Mouse (Mus musculus): ENCODE data around the gene Arhgef15.
"Not testable (repeated sequence)": the region's sequence is repeated elsewhere in the genome, so short reads cannot be mapped to it uniquely, and the experiment has no call there.

Arhgef15 gene

DNA sequence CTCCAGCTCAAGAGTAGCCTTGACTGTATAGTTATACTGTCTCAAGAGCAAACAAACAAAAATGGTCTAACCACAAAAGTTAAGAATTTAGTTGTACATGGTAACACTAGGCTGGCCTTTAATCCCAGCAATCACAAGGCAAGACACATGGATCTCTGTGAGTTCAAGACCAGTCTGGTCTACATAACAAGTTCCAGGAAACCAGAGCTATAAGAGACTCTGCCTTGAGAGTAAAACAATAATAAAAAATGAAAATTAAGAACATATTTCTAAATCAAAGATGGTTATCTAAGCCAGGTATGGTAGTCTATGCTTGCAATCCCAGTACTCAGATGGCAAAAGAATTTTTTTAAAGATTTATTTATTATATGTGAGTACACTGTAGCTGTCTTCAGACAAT, 7.8 kb upstream of the Arhgef15 start:
- DNase-seq (ENCODE audit: extremely low spot score) = no peak

DNA sequence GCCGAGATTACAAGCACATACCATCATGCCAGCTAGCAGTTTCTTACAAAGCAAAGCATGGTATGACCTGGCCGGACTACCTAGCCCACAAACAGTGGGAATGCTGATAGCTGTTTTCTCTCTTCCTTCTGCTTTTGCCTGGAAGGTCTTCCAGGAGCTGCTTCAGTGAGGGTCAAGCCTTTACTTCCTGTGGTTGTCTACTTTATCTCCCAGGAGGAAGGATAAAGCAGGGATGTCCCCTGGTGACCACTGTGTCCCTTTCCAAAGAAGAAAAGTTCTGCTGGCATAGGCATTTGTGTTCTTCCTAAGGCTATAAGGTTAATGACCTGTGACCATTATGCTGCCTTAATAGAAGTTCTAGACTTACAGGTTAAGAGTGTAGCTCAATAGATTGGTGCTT, 6.1 kb upstream of the Arhgef15 start:
- DNase-seq (ENCODE audit: extremely low spot score) = no peak

DNA sequence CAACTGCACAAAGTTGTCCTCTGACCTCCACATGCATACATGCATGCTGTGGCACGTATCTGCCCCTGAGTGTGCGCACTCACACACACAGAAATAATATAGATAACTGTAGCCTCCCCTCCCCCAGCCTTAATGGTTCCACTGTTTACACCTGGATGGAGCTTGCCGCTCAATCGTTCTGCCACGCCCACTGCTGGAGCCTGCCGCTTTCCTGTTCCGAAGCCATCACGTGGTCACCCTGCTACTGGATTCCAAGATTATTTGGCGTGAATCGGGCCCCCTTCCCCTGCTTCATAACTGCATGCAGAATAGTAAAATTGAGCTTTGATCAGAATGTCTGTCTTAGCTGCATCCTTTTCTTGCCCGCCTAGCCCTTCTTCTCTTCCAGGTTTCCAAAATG, 4.9 kb upstream of the Arhgef15 start:
- not testable (repeated sequence) for DNase-seq (ENCODE audit: extremely low spot score)

DNA sequence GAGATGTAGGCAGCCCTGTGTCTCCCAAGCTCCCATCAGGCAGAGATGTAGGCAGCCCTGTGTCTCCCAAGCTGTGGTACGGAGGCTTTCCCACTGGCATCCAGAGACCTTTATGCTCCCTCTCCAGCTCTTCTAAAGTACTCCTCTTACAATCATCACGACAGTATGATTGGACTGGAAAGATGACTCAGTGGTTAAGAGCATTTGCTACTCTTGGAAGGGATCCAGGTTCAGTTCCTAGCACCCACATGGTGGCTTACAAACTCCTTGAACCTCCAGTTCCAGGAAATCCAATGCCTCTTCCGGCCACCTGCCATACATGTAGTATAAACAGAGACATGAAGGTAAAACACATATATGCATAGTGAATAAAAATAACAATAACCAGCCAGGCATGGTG, 4.3 kb upstream of the Arhgef15 start:
- DNase-seq (ENCODE audit: extremely low spot score) = no peak

DNA sequence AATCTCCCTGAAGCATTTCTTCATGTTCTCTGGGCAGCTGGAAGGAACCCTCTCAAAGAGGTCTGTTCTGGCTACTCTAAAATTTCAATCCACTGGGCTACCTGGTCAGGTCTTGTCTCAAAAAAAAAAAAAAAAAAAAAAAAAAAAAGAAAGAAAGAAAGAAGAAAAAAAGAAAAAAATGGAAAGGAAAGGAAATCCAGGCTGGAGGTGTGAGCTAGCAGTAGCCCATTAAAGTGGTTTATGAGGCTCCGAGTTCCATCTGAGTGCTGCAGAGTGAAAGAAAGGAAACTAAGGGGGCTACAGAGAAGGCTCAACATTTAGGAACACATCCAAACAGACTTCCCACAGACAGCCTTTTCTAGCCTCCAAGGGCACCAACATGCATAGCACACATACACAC, 691 bp upstream of the Arhgef15 start:
- no peak for DNase-seq (ENCODE audit: extremely low spot score)

DNA sequence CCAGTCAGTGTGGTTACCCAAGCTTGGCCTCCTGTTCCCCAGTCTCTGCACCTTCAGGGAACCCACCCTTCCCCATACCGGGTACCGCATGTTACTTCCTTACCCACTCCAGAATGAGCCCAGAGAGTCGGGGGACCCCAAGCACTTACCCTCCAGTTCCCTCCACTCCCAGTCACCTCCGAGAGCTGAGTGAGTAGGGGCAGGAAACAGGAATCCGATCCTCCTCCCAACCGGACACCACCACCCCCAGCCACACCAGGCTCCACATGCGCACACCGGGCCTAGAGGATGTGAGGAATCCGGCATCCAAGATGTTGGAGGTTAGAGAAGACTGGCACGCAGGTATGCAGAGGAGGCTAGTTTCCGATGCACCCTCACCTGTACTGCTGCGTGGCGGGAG, 583 bp downstream of the Arhgef15 start:
- DNase-seq (ENCODE audit: extremely low spot score) = no peak

DNA sequence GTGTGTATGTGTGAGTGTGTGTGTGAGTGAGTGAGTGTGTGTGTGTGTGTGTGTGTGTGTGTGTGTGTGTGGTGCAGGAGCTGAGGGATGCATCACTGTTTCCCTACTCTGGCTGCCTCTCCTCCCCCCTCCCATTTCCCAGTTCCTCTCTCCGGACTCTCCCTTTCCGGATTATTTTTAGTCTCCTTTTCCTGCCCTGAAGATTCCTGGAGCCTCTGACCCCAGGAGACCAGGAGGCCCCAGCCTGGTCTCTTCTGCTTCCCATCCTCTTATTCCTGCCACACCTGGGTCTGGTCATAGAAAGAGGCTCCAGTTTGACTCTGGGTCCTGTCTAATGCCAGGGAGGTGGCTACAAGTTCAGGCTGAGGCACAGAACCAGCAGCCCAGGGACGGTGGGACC, 1.2 kb downstream of the Arhgef15 start:
- no peak for DNase-seq (ENCODE audit: extremely low spot score)

DNA sequence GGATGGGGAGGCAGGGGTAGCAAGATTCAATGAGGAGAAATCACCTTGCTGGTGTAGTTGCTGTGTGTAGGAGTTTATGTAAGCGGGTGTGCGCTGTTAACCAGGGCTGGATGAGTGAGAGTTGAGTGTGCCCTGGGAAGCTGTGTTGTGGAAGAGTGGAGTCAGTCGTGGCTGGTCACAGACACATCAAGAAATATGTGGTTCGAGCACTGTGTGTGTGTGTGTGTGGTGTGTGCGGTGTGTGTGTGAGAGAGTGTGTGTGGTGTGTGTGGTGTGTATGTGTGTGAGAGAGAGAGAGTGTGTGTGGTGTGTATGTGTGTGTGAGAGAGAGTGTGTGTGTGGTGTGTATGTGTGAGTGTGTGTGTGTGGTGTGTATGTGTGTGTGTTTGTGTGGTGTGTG, 1.8 kb downstream of the Arhgef15 start:
- DNase-seq (ENCODE audit: extremely low spot score) = no peak

DNA sequence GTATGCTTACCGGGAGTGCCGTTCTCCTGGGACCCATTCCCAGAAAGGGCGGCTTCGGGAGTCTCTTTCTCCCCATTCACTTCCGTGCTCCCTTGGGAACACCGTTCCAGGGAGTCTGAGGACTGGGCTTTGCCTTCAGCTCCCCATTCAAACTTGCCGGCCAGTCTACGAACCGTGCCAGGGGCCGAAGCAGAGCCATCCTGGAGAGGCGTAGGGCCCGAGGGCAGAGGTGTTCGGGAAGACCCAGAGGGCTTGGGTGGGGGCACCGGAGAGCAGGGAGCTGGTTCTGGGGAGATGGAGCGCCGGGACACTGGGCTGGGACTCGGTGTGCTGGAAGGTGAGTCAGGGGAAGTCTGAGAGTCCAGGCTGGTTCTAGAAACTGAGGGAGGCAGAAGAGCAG, 2.9 kb downstream of the Arhgef15 start:
- peak; percentile 33 for DNase-seq (ENCODE audit: extremely low spot score)

DNA sequence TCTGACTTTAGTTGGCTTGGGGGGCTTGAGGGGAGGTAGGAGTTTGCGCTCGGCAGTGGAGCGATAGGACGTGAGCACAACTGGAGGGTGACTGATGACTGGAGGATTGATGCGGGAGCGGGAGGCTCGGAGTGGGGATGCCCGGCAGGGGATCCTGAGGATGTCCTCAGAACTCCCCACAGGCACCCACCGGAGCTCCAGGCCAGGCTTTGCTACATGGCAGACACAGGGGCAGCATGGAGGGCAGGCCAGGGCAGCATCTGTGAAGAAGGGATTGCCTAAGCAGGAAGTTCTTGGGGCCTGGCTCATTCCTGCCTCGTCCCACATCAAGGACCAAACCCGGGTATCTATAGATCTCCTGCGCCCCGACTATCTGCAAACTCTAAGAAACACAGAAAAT, 3.4 kb downstream of the Arhgef15 start:
- DNase-seq (ENCODE audit: extremely low spot score) = peak; percentile 14

DNA sequence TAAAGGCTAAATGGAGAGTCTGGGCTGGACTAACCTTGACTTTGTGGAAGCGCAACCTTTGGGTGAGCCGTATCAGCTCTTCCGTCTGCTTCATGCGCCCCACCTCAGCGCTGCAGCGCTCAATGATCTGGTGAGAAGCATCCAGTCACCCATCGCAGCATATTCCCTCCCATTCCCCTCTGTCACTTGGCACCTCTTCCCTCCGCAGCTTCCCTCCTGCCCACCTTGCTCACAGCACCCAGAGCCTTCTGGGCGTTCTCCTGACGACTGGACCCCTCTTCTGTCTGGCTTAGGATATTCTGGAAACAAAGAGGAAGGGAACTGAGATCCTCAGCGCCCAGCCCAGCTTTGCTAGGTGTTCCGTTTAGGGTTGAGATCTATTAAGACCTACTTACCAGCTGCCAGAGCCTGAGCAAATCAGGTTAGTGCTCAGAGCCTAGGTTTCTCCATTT, 9.7 kb downstream of the Arhgef15 start:
- no peak for DNase-seq (ENCODE audit: extremely low spot score)

DNA sequence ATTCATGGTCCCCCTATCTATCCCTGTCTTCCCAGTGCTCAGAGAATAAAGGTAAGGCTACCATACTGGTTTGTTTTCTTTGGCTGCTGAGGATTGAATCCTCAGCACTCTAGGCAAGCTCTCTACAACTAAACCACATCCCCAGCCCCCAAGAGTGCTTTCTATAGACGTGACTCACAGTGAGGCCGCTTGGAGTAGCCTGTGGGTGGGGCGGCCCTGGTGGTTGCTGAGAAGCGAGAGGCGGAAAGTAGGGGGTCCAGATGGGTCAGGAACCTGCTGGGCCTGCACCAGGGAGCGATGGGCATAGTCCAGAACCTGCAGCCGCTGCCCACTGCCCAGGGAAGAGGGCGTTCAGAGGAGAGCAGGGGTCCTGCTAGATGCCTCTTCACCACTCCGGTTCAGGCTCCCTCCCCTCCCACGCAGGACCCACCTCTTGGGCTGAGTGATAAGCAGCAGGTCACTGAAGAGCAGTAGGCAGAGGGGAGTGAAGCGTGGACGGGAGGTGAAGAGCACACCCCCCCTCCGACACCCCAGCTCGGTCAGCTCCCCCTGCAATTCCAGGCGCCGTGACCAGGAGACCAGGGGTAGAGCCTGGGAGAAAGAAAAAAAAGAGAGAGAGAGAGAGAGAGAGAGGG, 10.4 kb downstream of the Arhgef15 start:
- DNase-seq (ENCODE audit: extremely low spot score) = no peak

DNA sequence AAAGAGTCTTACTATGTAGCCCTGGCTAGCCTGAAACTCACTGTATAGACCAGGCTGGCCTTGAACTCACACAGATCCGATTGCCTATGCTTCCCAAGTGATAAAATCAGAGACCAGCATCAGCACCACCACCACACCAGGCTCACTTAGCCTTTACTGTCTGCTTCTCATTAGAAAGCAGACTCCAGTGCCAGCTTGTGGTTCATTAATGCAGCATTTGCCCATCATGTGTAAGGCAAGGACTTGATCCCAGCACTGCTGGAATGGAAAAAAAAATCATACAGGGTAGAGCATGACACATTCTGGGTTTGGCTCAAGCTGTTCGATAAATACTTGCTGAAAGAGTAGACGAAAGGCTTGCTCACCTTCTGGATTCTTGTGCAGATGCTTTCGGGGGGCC, 11.3 kb downstream of the Arhgef15 start:
- no peak for DNase-seq (ENCODE audit: extremely low spot score)

DNA sequence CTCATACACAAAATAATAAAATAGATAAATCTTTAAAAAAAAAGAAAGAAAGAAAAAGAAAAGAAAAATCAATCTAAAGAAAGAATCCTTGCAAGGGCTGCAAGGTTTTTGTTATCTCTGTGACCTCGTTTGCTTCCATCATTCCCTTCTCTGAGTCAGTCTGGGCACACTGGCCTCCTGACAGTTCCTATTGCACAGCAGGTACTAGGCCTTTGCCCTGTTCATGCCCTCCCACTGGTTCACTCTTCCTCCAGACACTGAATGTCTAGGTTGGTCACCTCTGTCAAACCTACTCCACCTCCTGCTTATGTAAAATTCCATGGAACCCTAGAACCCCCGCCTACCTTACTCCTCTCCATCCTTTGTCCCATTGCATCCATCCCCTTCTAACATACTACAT, 12.0 kb downstream of the Arhgef15 start:
- no peak for DNase-seq (ENCODE audit: extremely low spot score)

DNA sequence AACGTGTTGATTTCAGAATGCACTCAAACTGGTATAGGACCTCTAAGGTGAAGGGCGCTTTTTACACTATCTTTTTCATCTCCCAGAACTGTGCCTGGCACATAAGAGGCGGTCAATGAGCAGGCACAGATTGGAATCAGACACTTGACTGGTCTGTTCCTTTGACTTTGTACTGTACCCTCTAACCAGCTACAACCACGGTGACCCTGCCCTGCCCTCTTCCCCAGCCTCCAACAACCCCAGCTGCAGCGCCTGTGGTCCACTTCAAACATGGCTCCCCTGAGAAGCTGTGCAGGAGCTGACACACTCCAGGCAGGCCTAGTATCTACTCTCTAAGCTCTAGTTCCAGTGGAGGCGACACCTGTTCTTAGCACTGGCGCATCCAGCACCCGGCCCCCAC, 14.5 kb downstream of the Arhgef15 start:
- DNase-seq (ENCODE audit: extremely low spot score) = no peak

DNA sequence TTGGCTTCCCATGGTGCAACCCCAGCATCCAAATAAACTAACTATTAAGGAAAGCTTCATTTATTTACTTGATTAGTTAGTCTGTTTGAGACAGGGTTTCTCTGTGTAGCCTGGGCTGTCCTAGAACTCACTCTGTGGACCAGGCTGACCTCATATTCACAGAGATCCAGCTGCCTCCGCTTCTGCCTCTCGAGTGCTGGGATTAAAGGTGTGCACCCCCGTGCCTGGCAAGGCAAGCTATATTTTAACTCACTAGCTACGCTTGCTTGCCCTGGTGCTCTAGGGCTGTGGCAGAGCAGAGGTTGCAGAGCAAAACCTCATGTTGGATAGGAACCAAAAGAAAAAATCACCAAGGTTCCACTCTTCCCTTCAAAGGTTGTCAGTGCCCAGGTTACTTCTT, 16.8 kb downstream of the Arhgef15 start:
- DNase-seq (ENCODE audit: extremely low spot score) = no peak

DNA sequence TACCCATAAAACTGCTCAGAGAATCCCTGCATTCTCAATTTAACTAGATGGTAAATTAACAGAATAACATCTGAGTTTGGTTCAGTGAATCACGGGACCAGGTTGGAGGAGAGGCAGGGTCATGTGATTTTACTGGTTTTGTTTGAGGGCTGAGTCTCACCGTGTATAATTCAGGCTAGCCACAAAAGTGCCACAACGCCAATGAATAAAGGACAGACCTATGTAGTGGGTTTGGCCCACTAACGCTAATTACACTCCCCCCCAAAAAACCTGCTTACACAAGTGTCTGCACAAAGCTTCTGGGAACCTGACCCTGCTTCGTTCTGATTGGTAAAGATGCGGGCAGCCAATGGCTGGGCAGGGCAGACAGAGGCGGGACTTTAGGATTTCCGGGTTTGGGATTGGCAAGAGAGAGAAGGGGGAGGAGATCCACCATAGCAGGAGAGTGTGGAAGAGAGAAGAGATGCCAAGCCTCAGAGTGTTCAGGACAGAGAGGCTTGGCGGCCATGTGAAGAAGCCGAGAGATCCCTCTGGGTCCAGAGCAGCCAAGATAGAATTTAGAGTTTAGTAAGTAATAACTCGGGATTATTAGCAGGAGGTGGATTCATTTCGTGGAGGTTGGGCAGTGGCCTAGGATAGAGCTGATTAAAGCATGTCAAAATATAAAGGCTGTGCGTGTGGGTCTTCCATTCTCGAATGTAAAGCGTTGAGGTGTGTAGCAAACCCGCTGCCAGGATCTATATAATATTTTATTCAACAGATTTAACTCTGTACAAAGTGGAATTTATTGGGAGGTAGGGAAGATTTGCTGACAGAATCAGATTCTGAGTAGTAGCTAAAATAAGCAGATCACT, 17.6 kb downstream of the Arhgef15 start:
- DNase-seq (ENCODE audit: extremely low spot score) = peak; percentile 90

DNA sequence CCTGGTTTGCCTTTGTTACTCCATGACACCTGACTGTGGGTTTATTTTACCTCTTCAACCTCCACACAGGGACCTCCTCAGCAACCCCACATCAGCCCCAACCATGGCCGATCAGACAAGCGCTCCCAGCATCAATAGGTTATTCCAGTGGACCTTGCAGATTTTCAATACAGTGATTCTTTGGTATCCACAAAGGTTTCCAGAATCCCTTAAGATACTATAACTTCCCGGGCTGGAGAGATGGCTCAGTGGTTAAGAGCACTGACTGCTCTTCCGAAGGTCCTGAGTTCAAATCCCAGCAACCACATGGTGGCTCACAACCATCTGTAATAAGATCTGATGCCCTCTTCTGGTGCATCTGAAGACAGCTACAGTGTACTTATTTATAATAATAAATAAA, 20.3 kb downstream of the Arhgef15 start:
- DNase-seq (ENCODE audit: extremely low spot score) = not testable (repeated sequence)

DNA sequence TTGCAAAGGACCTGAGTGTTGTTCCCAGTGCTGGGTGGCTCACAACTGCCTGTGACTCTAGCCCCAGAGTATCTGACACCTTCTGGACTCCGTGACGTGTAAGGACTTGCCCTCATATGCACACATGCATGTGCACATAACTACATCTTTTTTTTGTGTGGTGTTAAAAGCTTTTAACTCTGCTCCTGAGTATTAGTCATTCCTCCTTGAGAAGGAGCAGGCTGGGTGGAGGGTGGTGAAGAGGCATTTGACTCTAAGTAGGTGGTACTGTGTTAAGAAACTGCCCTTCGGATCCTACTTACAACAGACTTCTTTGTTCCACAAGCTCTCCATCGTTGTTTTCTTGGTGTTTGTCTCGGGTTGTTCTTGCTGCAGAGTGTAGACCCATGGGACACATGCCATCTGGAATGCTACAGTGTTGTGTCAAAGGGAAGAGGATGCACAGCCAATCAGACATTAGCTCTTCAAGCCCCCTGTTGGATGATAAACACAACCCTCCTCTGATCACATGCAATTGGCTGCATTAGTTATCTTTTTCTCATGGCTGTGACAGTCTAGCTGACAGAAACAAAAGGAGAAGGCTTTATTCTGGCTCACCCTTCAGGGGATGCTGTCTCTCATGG, 23.3 kb downstream of the Arhgef15 start:
- DNase-seq (ENCODE audit: extremely low spot score) = no peak

DNA sequence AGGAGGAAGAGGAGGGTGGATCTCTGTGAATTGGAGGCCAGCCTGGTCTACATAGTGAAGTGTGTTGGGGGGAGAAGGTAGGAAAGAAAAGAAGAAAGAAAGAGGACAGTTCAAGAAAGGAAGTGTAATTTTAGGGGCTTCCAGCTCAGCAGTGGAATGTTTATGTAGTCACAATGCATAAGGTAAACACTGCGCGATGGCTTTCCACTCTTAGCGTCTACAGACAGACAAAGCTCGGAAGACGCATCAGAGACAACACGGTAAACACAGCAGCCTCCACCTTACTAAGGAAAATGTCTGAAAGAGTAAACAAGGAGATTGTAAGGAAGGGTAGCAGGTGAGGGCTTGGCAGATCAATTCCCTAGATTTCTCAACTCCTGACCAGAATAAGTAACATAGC, 27.3 kb downstream of the Arhgef15 start:
- DNase-seq (ENCODE audit: extremely low spot score) = no peak

DNA sequence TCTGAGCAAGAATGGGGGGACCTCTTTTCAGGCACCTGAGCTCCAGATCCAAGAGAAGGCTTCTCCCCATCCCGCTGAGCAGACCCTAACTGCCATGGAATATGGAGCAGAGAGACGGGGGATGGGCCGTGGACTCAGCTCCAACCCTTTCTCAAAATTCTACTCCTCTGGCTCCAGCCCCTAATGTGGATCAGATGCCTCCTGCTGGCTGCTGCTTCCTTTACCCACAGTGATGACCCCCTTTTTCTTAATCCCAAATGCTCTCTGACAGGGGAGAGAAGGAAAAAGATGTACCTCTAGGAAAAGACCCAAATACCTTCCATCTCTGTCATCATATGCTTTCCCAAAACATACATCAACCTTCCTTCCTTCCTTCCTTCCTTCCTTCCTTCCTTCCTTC, 30.3 kb downstream of the Arhgef15 start, which contains the start of gene Odf4:
TSS of gene Odf4 (minus strand) at position 101 of the 400 bp plus-strand sequence.
- no peak for DNase-seq (ENCODE audit: extremely low spot score)

DNA sequence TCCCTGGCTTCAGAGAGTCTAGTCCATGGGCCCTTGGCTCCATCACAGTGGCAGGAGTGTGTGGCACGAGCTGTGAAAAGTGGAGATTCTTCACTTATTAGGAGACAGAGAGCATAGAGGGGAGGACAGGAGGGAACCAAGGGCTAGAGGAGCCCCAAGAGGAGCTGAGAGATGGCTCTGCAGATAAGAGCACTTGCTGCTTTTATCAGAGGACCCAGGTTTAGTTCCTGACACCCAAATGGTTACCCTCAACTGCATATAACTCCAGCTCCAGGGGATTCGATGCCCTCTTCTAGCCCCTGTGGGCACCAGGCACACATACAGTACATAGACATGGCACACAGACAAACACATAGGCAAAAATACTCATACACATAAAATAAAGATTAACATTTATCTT, 32.5 kb downstream of the Arhgef15 start:
- no peak for DNase-seq (ENCODE audit: extremely low spot score)

DNA sequence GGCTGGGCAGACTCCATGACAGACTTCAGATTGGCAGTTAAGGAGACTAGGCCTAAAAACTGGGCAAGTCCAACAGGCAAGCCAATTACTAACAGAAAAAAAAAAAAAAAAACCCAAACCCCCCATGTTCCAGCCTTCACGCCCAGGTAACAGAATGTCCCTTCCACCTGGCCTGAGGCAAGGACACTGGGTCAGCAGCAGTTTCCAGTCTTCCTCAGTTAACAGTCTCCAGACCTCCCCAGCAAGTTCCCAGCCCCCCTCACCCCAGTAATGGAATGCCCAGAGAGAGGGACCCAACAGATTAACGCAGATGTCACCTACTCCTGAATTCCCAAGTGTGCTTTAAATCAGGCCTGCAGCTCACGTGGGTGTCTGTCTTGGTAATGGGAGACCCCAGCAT, 34.1 kb downstream of the Arhgef15 start:
- DNase-seq (ENCODE audit: extremely low spot score) = no peak
